23 mouse cellular contexts compared by ENCODE assay signal in genomic region chr2:167763891-167764410, GRCm38 (mm10).
A peak's percentile ranks its signal among the peaks of the same experiment; 100 is the strongest.
DNase-seq lines count a peak whose midpoint lies in the region; ATAC-seq and TF ChIP-seq lines count a peak whose summit lies in the region.
"Had no signal": no experiment of that assay in that cellular context is flagged by ENCODE, and none has a peak within 500 bp of the region (broad histone marks: within the 10 kb centered on the region; RNA-seq: fewer than 3 reads in every experiment).

No protein-coding gene starts in this region.

- H3K79me3 ChIP-seq in C2C12 (ENCODE audit: low read depth), result no peaks in the 10 kb centered on the region

- no peak overlapping the region for H3ac ChIP-seq in C2C12 (ENCODE audit: control insufficient read depth, insufficient read length, low read depth)
- H3ac ChIP-seq in myocyte (ENCODE audit: control insufficient read depth, insufficient read length), result no peak overlapping the region

- H3K79me2 ChIP-seq in C2C12 (ENCODE audit: control insufficient read depth, insufficient read depth), result no peaks in the 10 kb centered on the region
- H3K79me2 ChIP-seq in myocyte (ENCODE audit: control insufficient read depth, insufficient read depth), result no peaks in the 10 kb centered on the region

- H3K27ac ChIP-seq in heart, embryonic 10.5 days, result peak overlapping the region; percentile 83
- H3K27ac ChIP-seq in limb, embryonic 10.5 days, result peak overlapping the region; percentile 79; the same call in 1 of the 2 replicates
- H3K27ac ChIP-seq: forebrain, embryonic 13.5 days; hindbrain, postnatal 0 days; midbrain, embryonic 13.5 days; neural tube, embryonic 15.5 days had no signal

- no peak overlapping the region for H3K4me3 ChIP-seq in heart, embryonic 10.5 days
- H3K4me3 ChIP-seq in C2C12 (ENCODE audit: insufficient read depth, poor library complexity, severe bottlenecking), result no peak overlapping the region
- H3K4me3 ChIP-seq in limb, embryonic 10.5 days, result no peak overlapping the region
- H3K4me3 ChIP-seq in myocyte, result no peak overlapping the region
- H3K4me3 ChIP-seq: forebrain, embryonic 13.5 days; heart, adult 2 months; lung, embryonic 15.5 days; midbrain, embryonic 13.5 days; neural tube, embryonic 15.5 days had no signal

- H3K4me1 ChIP-seq in heart, embryonic 10.5 days, result peaks cover 63% of the 10 kb centered on the region
- H3K4me1 ChIP-seq in limb, embryonic 10.5 days, result peaks cover 27% of the 10 kb centered on the region

- TF ChIP-seq CTCF in C2C12 (IDR thresholded peaks at IDR 0.05; ENCODE audit: control insufficient read depth, insufficient read depth, insufficient read length), result no peak

- H3K27me3 ChIP-seq in heart, embryonic 10.5 days (ENCODE audit: insufficient read depth, poor library complexity, severe bottlenecking), result peaks cover 6% of the 10 kb centered on the region; the same call in 1 of the 2 replicates
- H3K27me3 ChIP-seq in C2C12 (ENCODE audit: control insufficient read depth, insufficient read depth, insufficient read length) (no peaks in the 10 kb centered on the region), myocyte (ENCODE audit: control insufficient read depth, insufficient read depth, insufficient read length) (no peaks in the 10 kb centered on the region)
- 0 out of 2 replicates have a peak, but pooled peaks cover 3% of the 10 kb centered on the region for H3K27me3 ChIP-seq in limb, embryonic 10.5 days (ENCODE audit: low read depth, poor library complexity, severe bottlenecking)
- H3K27me3 ChIP-seq: forebrain, embryonic 13.5 days; lung, embryonic 15.5 days; midbrain, embryonic 13.5 days; neural tube, embryonic 15.5 days had no signal

- H3K36me3 ChIP-seq in heart, embryonic 10.5 days, result no peaks in the 10 kb centered on the region
- H3K36me3 ChIP-seq in C2C12 (ENCODE audit: control insufficient read depth, insufficient read depth) (no peaks in the 10 kb centered on the region), myocyte (ENCODE audit: control insufficient read depth, insufficient read depth) (no peaks in the 10 kb centered on the region)
- H3K36me3 ChIP-seq in limb, embryonic 10.5 days, result no peaks in the 10 kb centered on the region
- H3K36me3 ChIP-seq: lung, embryonic 15.5 days; midbrain, embryonic 13.5 days; neural tube, embryonic 15.5 days had no signal

- ATAC-seq in inflammation-experienced regulatory T-cells, adult 6 months, result no peak
- no peak for ATAC-seq in CD4-positive, CD25-positive, alpha-beta regulatory T cell, adult 4 months
- ATAC-seq: forebrain, embryonic 13.5 days; hindbrain, postnatal 0 days; intestine, embryonic 16.5 days; midbrain, embryonic 13.5 days had no signal

- no peak for DNase-seq in heart, embryonic 10.5 days (ENCODE audit: low spot score)
- DNase-seq in heart, adult 18-20 months, result no peak
- DNase-seq in limb, embryonic 10.5 days (ENCODE audit: low spot score), result no peak
- DNase-seq: adrenal gland, postnatal 36 days; cerebellum, adult 2 months; cerebellum, postnatal 14 days; gastrocnemius, postnatal 14 days; heart, adult 2 months; heart, postnatal 14 days; kidney, adult 8-10 months; kidney, postnatal 4 days; retina, postnatal 1 day; right cerebral cortex, postnatal 14 days had no signal

- WGBS in heart, embryonic 10.5 days, result 91% methylated on average over 7 of the region's 7 CpGs
- 92% methylated on average over 7 of the region's 7 CpGs for WGBS in limb, embryonic 10.5 days

- TF ChIP-seq POLR2A in myocyte (IDR thresholded peaks at IDR 0.05; ENCODE audit: insufficient read length, low read depth), result no peak

- H3K9me3 ChIP-seq in heart, embryonic 10.5 days, result no peaks in the 10 kb centered on the region
- H3K9me3 ChIP-seq in limb, embryonic 10.5 days (replicated peaks), result no peaks in the 10 kb centered on the region
- H3K9me3 ChIP-seq: forebrain, embryonic 13.5 days; lung, embryonic 15.5 days; midbrain, embryonic 13.5 days; neural tube, embryonic 15.5 days had no signal

- peak overlapping the region; percentile 56 for H3K4me2 ChIP-seq in myocyte (ENCODE audit: low read depth)
- H3K4me2 ChIP-seq: forebrain, embryonic 13.5 days; lung, embryonic 15.5 days; midbrain, embryonic 13.5 days; neural tube, embryonic 15.5 days had no signal

TF ChIP-seq in C2C12, 6 proteins besides CTCF, POLR2A, EP300 and RAD21:
- no peak for TF ChIP-seq MYOG (IDR thresholded peaks at IDR 0.05; ENCODE audit: control insufficient read depth, extremely low read depth, insufficient read length)
- TF ChIP-seq CEBPB (IDR thresholded peaks at IDR 0.05; ENCODE audit: low read depth), result peak; percentile 4

TF ChIP-seq in myocyte, 11 proteins besides CTCF, POLR2A, EP300 and RAD21:
- TF ChIP-seq MAX (IDR thresholded peaks at IDR 0.05; ENCODE audit: low read depth) (no peak), CEBPB (IDR thresholded peaks at IDR 0.05; ENCODE audit: insufficient read depth, poor library complexity, severe bottlenecking) (no peak), REST (IDR thresholded peaks at IDR 0.05; ENCODE audit: insufficient read depth, insufficient read length) (no peak), MYOD1 (IDR thresholded peaks at IDR 0.05; ENCODE audit: control insufficient read depth in 1 of 3, insufficient read length in 2 of 3, low read depth in 2 of 3) (no peak), TCF3 (IDR thresholded peaks at IDR 0.05; ENCODE audit: insufficient read length, low read depth) (no peak), POLR2AphosphoS2 (IDR thresholded peaks at IDR 0.05; ENCODE audit: insufficient read length, low read depth) (no peak), TCF12 (IDR thresholded peaks at IDR 0.05; ENCODE audit: insufficient read depth, poor library complexity, severe bottlenecking) (no peak), E2F4 (IDR thresholded peaks at IDR 0.05; ENCODE audit: insufficient read depth) (no peak), SRF (IDR thresholded peaks at IDR 0.05; ENCODE audit: control insufficient read depth, insufficient read length, low read depth) (no peak), USF1 (IDR thresholded peaks at IDR 0.05; ENCODE audit: low read depth) (no peak), MYOG (IDR thresholded peaks at IDR 0.05; ENCODE audit: control insufficient read depth in 1 of 3, insufficient read depth in 1 of 3, insufficient read length in 2 of 3, low read depth in 2 of 3) (no peak)
